Mouse (Mus musculus) embryonic fibroblast, embryonic 13.5 days (primary cell): ENCODE measurements around the gene Shtn1.

Source experiments
- CTCF ChIP-seq: IDR thresholded peaks from 2 replicates; pipeline ENCODE4 v1.5.1; 2011; ENCODE audit warnings: mild to moderate bottlenecking, control low read depth, low read length, moderate library complexity, borderline replicate concordance; ENCODE audit not compliant: insufficient read depth
- POLR2A ChIP-seq: IDR thresholded peaks from 2 replicates; pipeline ENCODE4 v1.6.1; 2011; ENCODE audit warnings: low read depth, mild to moderate bottlenecking, control low read depth, low read length, moderate library complexity

DNA sequence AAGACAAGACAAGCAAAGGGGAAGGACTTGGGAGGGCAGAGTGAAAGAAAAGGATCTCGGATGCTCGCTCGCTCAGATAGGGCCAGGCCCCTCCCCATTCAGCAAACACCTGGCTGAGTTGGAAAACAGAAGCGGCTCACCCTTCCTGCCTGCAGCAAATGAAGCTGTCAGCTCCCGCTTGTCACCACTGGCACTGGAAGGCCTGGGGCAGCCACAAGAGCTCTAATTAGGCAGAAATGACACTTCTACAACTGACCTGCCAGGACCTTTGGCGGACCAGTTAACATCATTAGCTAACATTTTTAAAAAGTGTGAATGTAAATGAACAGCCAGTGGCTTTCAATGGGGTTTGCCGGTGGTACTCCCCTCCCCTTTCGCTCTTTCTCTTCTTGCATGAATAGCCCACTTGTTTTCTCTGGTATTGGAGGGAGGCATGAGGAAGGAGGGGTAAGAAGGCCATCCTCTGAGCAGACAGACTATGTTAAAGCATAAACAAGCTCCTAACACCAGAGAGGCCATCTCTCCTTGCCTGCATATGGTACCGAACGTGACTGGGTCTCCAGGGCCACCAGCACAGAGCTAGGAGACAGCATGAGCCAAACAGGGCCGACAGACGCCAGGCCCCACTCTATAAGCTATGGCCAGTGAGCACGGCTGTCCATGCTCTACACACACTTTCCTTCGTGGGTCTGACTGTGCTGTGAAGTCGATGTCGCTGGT lies 144.7 kb downstream of the Shtn1 start:
- TF ChIP-seq CTCF (no peak), POLR2A (no peak)
